Mouse (Mus musculus) large intestine, adult 2 months (tissue): Measurements from ENCODE around the gene Kmo. TPM values are rescaled to one million over a fixed set of nuclear protein-coding genes. Genes with fewer than 3 reads are reported as not detected.
A peak's percentile ranks its signal among the peaks of the same experiment; 100 is the strongest.

Experiments used
- DNase-seq: peaks from one replicate; pipeline ENCODE4 v3.0.0-alpha.2; 2012; ENCODE audit warnings: low read depth, low spot score
- WGBS: fragments of 180-500 bp; shearing (Covaris S2); methylation state at CpG from one replicate; pipeline ENCODE4 v1.1.7; 2018; 5-methylcytosine and 5-hydroxymethylcytosine counted together
- polyA plus RNA-seq: library from polyadenylated mRNA; depleted of rRNA; stranded (reverse); fragments of >200 nt; gene quantifications from 2 replicates; pipeline ENCODE4 v1.2.3, GENCODE M21; 2012; rRNA removed

Gene Kmo
- 1.4 and 1.7 TPM in 2 replicates for polyA plus RNA-seq

DNA sequence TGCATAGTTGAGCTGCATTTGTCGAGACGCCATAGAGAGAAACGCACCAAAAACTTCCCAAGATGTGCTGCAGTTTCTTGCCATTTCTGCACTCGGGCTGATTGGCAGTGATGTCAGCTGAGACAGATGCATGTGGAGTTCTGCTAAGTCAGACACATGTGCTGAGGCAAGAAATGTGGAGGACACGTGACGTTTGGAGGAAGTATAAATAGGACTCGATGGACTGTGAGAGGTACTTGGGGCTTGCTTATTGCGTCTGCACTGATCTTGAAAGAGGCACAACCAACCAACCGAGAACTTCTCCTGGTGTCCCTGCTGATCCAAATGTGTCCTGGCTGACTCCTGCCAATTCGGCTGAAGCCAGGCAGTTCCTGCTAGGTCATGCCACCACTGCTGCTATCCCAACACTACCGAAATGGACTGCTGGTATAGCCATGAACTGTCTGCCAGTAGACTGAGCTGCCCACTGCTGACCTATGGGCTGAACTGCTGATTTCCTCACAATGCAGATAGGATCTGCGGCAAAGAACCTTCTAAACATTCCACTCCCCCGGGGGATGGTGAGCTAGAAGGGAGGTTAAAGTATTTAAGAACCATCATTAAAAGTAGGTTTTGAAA, at the start of gene Kmo:
Gene Kmo, plus strand, starts transcription at position 568 of the 618 bp plus-strand sequence.
- no peak for DNase-seq
- WGBS, result 90% methylated on average over 13 of the region's 13 CpGs

- no peak for DNase-seq
- 85% methylated on average over 2 of the region's 2 CpGs for WGBS
These were observed 46.1 kb upstream of the Kmo start for GRCm38 (mm10) chr1:175574129-175574528.

GRCm38 (mm10) chr1:175578425-175579096, 41.6 kb upstream of the Kmo start:
- DNase-seq, result no peak
- 27% methylated on average over 2 of the region's 2 CpGs for WGBS

GRCm38 (mm10) chr1:175579598-175580235, 40.5 kb upstream of the Kmo start:
- 82% methylated on average over 9 of the region's 9 CpGs for WGBS

DNA sequence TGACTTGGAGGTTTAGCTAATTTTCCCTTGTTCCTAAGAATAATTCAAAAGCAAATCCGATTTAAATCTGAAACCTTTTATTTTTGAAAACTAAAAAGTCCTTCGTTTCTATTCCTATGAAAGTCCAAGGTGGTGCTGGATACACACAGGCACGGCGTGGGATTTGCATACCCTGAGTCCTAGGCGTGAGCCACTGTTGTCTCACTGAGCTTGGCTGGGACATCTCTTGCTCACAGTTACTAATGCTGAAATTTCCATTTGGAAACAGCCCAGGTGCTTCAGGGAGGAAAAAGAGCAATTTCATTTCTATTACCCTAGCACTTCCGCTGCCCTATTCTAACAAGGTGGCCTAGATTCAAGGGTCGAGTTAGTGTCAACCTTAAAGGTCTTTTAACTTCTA, 39.8 kb upstream of the Kmo start:
- WGBS, result 94% methylated on average over 7 of the region's 7 CpGs
- DNase-seq, result no peak

More at GRCm38 (mm10) chr1:175579598-175580235, 40.5 kb upstream of the Kmo start:
- no peak for DNase-seq

DNA sequence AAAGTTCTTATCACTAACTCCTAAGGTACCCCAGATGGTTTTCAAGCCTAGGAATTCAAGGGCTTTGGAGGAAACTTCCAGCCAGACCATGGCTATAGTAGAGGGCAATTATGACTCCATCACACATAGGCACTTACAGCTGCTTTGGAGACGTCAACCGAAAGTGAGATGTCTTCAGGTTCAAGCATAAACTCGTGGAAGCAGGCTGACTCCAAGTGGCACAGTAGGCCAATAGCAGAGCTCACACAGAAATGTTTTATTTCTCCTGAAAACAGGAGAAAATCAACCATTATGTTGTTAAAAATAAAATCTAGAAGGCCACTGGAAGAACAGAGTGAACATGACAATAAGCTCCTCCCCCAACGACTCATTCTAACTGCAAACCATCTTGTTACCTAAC, 37.4 kb upstream of the Kmo start:
- DNase-seq, result no peak
- 87% methylated on average over 4 of the region's 4 CpGs for WGBS

- WGBS, result 84% methylated on average over 2 of the region's 2 CpGs
- DNase-seq, result no peak
These were observed 34.9 kb upstream of the Kmo start for GRCm38 (mm10) chr1:175585267-175585666.

- 59% methylated on average over 5 of the region's 5 CpGs for WGBS
- DNase-seq, result no peak
These were observed 33.5 kb upstream of the Kmo start for GRCm38 (mm10) chr1:175586656-175587055.

DNA sequence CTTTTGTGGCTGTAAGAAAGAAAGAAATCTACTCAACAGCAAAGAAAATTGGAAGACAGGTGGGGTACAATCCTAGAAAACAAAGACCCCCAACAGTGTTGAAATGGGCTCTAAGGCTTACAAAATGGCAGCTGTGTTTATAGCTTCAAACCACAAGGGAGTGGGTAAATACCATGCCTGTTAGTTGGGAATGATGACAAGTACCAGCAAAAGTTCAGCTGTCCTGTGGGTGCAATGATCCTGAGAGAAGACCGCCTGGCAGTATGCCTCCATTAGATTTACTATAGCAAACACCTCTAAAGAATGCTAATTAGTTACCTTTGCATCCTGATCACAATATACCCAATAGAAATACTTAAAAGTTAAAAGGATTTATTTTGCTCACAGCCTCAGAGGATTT, 27.3 kb upstream of the Kmo start:
- DNase-seq, result no peak
- 98% methylated on average over 1 of the region's 1 CpGs for WGBS

- no peak for DNase-seq
These were observed 17.9 kb upstream of the Kmo start for GRCm38 (mm10) chr1:175602231-175602630.

DNA sequence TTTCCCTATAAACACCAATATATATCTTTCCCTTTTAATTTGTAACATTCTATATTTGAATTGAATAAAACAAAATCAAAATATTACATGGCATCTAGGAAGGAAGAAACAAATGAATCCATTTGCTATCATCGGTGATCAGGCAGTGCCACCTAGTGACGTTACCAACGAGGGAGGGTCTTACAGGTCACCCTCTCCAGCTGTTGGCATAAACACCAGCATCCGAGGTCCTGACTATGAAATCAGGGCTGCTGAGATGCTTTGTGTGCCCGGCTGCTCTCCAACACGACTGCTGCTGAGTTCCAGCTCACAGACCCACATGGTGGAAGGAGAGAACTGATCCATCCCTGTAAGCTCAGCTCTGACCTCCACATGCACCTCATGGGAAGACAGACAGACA, 16.8 kb upstream of the Kmo start:
- WGBS, result 68% methylated on average over 6 of the region's 6 CpGs
- no peak for DNase-seq

More at GRCm38 (mm10) chr1:175602231-175602630, 17.9 kb upstream of the Kmo start:
- 78% methylated on average over 11 of the region's 11 CpGs for WGBS

DNA sequence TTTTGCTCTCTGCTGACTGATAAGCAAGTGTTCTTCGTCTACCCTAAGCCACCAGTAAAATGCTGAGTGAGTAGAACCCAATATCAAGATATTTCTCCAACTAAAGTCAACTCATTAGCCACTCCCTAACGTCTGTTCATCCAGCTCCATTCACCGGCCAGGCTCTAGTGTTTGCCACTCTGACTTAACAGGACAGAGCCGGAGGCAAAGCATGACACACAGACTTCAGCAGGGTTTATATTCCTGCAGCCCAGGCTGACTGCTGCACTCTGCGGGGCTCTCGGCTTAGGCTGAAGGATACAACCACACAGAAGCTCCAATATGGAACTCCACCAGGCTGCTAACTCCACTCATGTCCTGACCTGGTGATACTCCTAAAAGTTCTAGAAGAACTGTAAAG, 12.9 kb upstream of the Kmo start:
- 92% methylated on average over 6 of the region's 6 CpGs for WGBS
- no peak for DNase-seq

GRCm38 (mm10) chr1:175607838-175608585, 12.2 kb upstream of the Kmo start:
- WGBS, result 45% methylated on average over 18 of the region's 18 CpGs
- DNase-seq, result no peak

DNA sequence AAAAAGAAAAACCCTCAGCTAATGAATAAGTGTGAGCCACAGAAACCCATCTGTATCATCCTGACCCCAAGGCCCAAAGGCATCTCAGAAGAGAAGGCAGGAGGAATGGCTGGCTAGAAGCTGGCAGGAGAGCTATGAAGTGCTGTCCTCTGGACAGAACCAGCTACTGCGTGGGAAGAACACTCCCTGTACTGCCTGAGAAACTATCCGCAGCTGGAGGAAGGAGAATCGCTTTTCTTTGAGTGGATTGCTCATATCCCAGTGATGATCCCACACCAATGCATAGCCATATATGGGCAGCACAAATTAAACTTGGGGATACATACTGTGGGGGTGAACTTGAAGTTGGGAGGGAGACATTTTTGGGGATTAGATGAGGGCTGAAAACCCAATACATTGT, 11.5 kb upstream of the Kmo start:
- DNase-seq, result no peak
- 85% methylated on average over 3 of the region's 3 CpGs for WGBS

- no peak for DNase-seq
These were observed 5.2 kb upstream of the Kmo start for GRCm38 (mm10) chr1:175614992-175615391.

GRCm38 (mm10) chr1:175623656-175624055, 3.5 kb downstream of the Kmo start:
- DNase-seq, result no peak
- WGBS, result 61% methylated on average over 6 of the region's 6 CpGs

More at GRCm38 (mm10) chr1:175614992-175615391, 5.2 kb upstream of the Kmo start:
- 96% methylated on average over 9 of the region's 9 CpGs for WGBS

GRCm38 (mm10) chr1:175625257-175625879, 5.2 kb downstream of the Kmo start, which contains the start of gene Fh1:
TSS of gene Fh1 (minus strand) at chr1:175625635.
- DNase-seq, result peak; percentile 97
- under 1% methylated on average over 58 of the region's 58 CpGs for WGBS

DNA sequence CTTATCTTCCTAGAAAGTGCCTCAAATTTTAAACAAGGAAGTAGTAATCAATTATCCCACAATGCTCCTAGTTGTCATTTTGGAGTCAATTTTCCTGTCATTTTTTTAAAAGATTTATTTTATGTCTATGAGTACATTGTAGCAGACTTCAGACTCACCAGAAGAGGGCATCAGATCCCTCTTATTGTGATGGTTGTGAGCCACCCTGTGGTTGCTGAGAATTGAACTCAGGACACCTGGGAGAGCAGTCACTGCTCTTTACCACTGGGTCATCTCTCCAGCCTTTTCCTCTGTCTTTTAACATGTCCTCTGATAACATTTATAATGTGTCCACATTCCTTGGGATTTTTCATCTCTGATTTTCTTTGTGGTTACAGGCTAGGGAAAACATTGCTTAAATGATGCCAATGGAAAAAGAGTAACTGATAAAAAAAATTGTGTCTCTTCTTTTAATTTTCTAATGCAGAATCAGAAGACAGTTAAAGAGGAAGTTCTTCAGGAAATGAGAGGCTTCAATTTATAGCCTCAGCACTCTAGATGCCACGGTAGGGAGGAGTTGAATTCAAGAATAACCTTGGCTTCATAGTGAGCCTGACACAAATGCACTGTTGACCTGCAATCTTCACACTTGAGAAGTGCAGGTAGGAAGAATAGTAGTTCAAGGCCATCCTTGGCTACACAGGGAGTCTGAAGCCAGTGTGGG, 6.0 kb downstream of the Kmo start:
- WGBS, result 34% methylated on average over 1 of the region's 1 CpGs
- DNase-seq, result no peak

DNA sequence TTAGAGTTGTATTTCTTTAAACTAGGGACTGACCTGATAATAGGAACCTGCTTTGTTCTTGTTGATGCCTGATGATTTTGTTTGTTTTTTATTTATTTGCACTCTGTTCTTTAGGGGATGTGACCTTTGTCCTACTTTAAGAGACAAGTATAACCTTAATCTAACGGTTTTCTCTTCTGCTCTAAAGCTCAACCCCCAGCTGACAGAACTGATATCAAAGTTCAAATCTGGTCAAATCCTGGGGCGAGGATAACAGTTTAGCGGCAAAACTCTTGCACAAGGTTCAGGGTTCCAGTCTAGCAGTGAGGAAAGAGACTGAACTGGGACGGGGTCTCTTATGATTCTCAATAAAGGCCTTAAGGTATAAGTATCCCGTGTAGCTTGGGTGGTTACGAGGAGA, 9.1 kb downstream of the Kmo start:
- WGBS, result 80% methylated on average over 6 of the region's 6 CpGs
- no peak for DNase-seq
